In the genomic region with DNA sequence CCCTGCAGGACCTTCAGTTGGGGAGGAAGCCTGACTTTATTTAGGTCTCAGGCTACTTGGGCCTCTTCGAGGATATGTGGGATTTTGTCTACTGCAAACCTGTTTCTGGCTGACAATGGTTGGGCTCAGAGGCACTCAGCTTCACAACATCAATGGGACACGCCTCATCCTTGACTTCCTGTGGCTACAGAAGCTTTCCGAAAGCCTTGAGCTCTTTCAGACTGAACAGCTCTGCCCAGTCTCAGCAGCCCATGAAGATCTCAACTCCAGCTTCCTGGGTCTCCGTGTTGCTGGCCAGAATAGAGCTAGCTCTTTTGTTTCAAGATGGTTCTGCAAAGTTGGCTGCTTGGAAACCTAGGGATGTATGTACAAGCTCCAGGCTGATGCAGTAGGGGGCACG, we compare ENCODE assay signal across 28 mouse cellular contexts. TPM values are rescaled to one million over a fixed set of nuclear protein-coding genes. Genes with fewer than 3 reads are reported as not detected.
A peak's percentile ranks its signal among the peaks of the same experiment; 100 is the strongest.
DNase-seq lines count a peak whose midpoint lies in the region; ATAC-seq and TF ChIP-seq lines count a peak whose summit lies in the region.
"Had no signal": no experiment of that assay in that cellular context is flagged by ENCODE, and none has a peak within 500 bp of the region (broad histone marks: within the 10 kb centered on the region; RNA-seq: fewer than 3 reads in every experiment).

No protein-coding gene starts in this region.

- DNase-seq in layer of hippocampus, adult 2 months (ENCODE audit: low spot score in 2 of 2), result no peak
- no peak for DNase-seq in layer of hippocampus, adult 8-10 months (ENCODE audit: low spot score in 2 of 2)
- peak; percentile 50 for DNase-seq in CD4-positive helper T cell, adult 2 months (ENCODE audit: low read depth, low spot score)
- DNase-seq in ZHBTc4 (ENCODE audit: low read depth, low spot score), result peak; percentile 21
- DNase-seq in heart, adult 2 months, result no peak
- DNase-seq in frontal cortex, postnatal 10 days (ENCODE audit: low spot score in 2 of 2), result no peak
- no peak for DNase-seq in forebrain, postnatal 0 days
- DNase-seq: adrenal gland, adult 8-10 months; B cell, adult 2 months; cerebellum, adult 11 months; cerebellum, adult 8-10 months; cerebellum, postnatal 14 days; embryo, embryonic 11 days; gastrocnemius, postnatal 10 days had no signal

- H3K36me3 ChIP-seq in stomach, embryonic 14.5 days (ENCODE audit: control insufficient read depth, insufficient read depth, low read length), result no peaks in the 10 kb centered on the region
- no peaks in the 10 kb centered on the region for H3K36me3 ChIP-seq in heart, adult 2 months (ENCODE audit: control insufficient read depth, insufficient read depth, low read length)
- no peaks in the 10 kb centered on the region for H3K36me3 ChIP-seq in forebrain, postnatal 0 days (ENCODE audit: insufficient read depth)
- H3K36me3 ChIP-seq: embryonic facial prominence, embryonic 15.5 days; heart, embryonic 12.5 days; hindbrain, embryonic 10.5 days had no signal

- peak overlapping the region; percentile 48; the same call in 1 of the 2 replicates for H3K27ac ChIP-seq in layer of hippocampus, adult 2 months
- no peak overlapping the region for H3K27ac ChIP-seq in stomach, embryonic 14.5 days (ENCODE audit: low read length)
- H3K27ac ChIP-seq in heart, adult 2 months, result no peak overlapping the region
- no peak overlapping the region for H3K27ac ChIP-seq in forebrain, postnatal 0 days (ENCODE audit: low read depth, low read length)
- H3K27ac ChIP-seq: embryonic facial prominence, embryonic 15.5 days; forebrain, embryonic 10.5 days; hindbrain, embryonic 10.5 days; hindbrain, embryonic 14.5 days had no signal

- no peak for TF ChIP-seq POLR2A in heart, adult 2 months (IDR thresholded peaks at IDR 0.05; ENCODE audit: insufficient read depth, low read depth, low read length)

- no peaks in the 10 kb centered on the region for H3K79me2 ChIP-seq in heart, adult 2 months (replicated peaks; ENCODE audit: control insufficient read depth, insufficient read depth, low read length)

- H3K4me2 ChIP-seq in stomach, embryonic 14.5 days (replicated peaks; ENCODE audit: low read depth, low read length), result no peak overlapping the region
- H3K4me2 ChIP-seq in forebrain, postnatal 0 days (ENCODE audit: low read depth), result no peak overlapping the region
- H3K4me2 ChIP-seq: embryonic facial prominence, embryonic 15.5 days; heart, embryonic 12.5 days; hindbrain, embryonic 14.5 days had no signal

- no peak for TF ChIP-seq CTCF in layer of hippocampus, adult 2 months (conservative IDR thresholded peaks at IDR 0.05)
- TF ChIP-seq CTCF in heart, adult 2 months (IDR thresholded peaks at IDR 0.05), result no peak
- TF ChIP-seq CTCF in forebrain, postnatal 0 days (IDR thresholded peaks at IDR 0.05; ENCODE audit: low read depth), result no peak

- no peaks in the 10 kb centered on the region for H3K4me1 ChIP-seq in stomach, embryonic 14.5 days (ENCODE audit: control insufficient read depth, insufficient read depth, low read length)
- H3K4me1 ChIP-seq in heart, adult 2 months (ENCODE audit: control insufficient read depth, insufficient read depth, low read length), result peaks cover 3% of the 10 kb centered on the region; the same call in 1 of the 2 replicates
- no peaks in the 10 kb centered on the region for H3K4me1 ChIP-seq in forebrain, postnatal 0 days (ENCODE audit: insufficient read depth)
- H3K4me1 ChIP-seq: forebrain, embryonic 10.5 days; heart, embryonic 12.5 days had no signal

- TF ChIP-seq EP300 in heart, adult 2 months (IDR thresholded peaks at IDR 0.05; ENCODE audit: insufficient read depth, low read depth, low read length), result no peak

- intact Hi-C loops in heart, adult 2 months (cut with DNase I), result no loop called here

- 69% methylated on average over 5 of the region's 5 CpGs for WGBS in stomach, embryonic 14.5 days
- 57% methylated on average over 5 of the region's 5 CpGs for WGBS in heart, adult 2 months
- WGBS in forebrain, postnatal 0 days, result 81% methylated on average over 5 of the region's 5 CpGs

- peak overlapping the region; percentile 26; the same call in 1 of the 2 replicates for H3K9ac ChIP-seq in stomach, embryonic 14.5 days (replicated peaks; ENCODE audit: low read depth, low read length)
- H3K9ac ChIP-seq in heart, adult 2 months (ENCODE audit: low read depth, low read length), result no peak overlapping the region
- H3K9ac ChIP-seq in forebrain, postnatal 0 days, result no peak overlapping the region
- H3K9ac ChIP-seq: embryonic facial prominence, embryonic 15.5 days; heart, embryonic 12.5 days; hindbrain, embryonic 14.5 days had no signal

- H3K4me3 ChIP-seq in layer of hippocampus, adult 2 months, result no peak overlapping the region
- no peak overlapping the region for H3K4me3 ChIP-seq in stomach, embryonic 14.5 days (ENCODE audit: low read depth, low read length)
- H3K4me3 ChIP-seq in heart, adult 2 months, result no peak overlapping the region
- no peak overlapping the region for H3K4me3 ChIP-seq in forebrain, postnatal 0 days (ENCODE audit: low read depth, low read length)
- H3K4me3 ChIP-seq: embryonic facial prominence, embryonic 15.5 days; erythroblast, embryonic 14.5 days; forebrain, embryonic 10.5 days; heart, embryonic 12.5 days; hindbrain, embryonic 10.5 days had no signal

- no peaks in the 10 kb centered on the region for H3K27me3 ChIP-seq in stomach, embryonic 14.5 days (ENCODE audit: control insufficient read depth, insufficient read depth, low read length)
- no peaks in the 10 kb centered on the region for H3K27me3 ChIP-seq in heart, adult 2 months (ENCODE audit: control insufficient read depth, insufficient read depth, low read length)
- no peaks in the 10 kb centered on the region for H3K27me3 ChIP-seq in forebrain, postnatal 0 days (ENCODE audit: insufficient read depth, low read length)
- H3K27me3 ChIP-seq: embryonic facial prominence, embryonic 15.5 days; heart, embryonic 12.5 days had no signal

- ATAC-seq in stomach, embryonic 14.5 days (ENCODE audit: insufficient number of reproducible peaks, insufficient read depth, low FRiP score, low read depth), result no peak
- ATAC-seq in forebrain, postnatal 0 days, result no peak
- ATAC-seq: forebrain, embryonic 14.5 days had no signal

- no peaks in the 10 kb centered on the region for H3K9me3 ChIP-seq in stomach, embryonic 14.5 days (ENCODE audit: control insufficient read depth, low read depth, low read length)
- no peaks in the 10 kb centered on the region for H3K9me3 ChIP-seq in forebrain, postnatal 0 days (ENCODE audit: low read length)
- H3K9me3 ChIP-seq: embryonic facial prominence, embryonic 15.5 days; forebrain, embryonic 10.5 days; heart, embryonic 12.5 days; hindbrain, embryonic 10.5 days had no signal

RNA-seq across cellular contexts. Expression of a gene that starts 9.2 kb away (rescaled TPM):
- 10 to 100 TPM in 1 of 2 experiments, 1 to 10 TPM in 1; 8.4 to 11.2 TPM for total RNA-seq in layer of hippocampus, adult 2 months (2021)
- 10 to 100 TPM; 12.1 to 13.2 (median 13.0) TPM for total RNA-seq in layer of hippocampus, adult 8-10 months (2022)
- polyA plus RNA-seq in stomach, embryonic 14.5 days (2014; fragmentation: Nextera tagmentation; extraction: Ambion mirVana), result 5.6 and 6.1 TPM in 2 replicates
- 1 to 10 TPM; 5.8 to 7.6 TPM for total RNA-seq in heart, adult 2 months (2021)
- polyA plus RNA-seq in heart, adult 2 months (2012; rRNA removed), result 8.4 and 9.2 TPM in 2 replicates
- total RNA-seq in forebrain, postnatal 0 days (2014; rRNA removed), result 1.9 and 2.0 TPM in 2 replicates
- 0.75 and 0.91 TPM in 2 replicates for polyA plus RNA-seq in forebrain, postnatal 0 days (2015; fragmentation: Nextera tagmentation; extraction: Ambion mirVana)

RNA-seq across cellular contexts. Expression of a gene that starts 34.9 kb away (rescaled TPM):
- total RNA-seq in layer of hippocampus, adult 2 months (2021), result under 1 TPM; 0.46 to 0.54 TPM
- under 1 TPM; 0.56 to 0.93 (median 0.63) TPM for total RNA-seq in layer of hippocampus, adult 8-10 months (2022)
- 0.27 and 0.56 TPM in 2 replicates for polyA plus RNA-seq in stomach, embryonic 14.5 days (2014; fragmentation: Nextera tagmentation; extraction: Ambion mirVana)
- not detected for total RNA-seq in heart, adult 2 months (2021)
- polyA plus RNA-seq in heart, adult 2 months (2012; rRNA removed), result 0.10 TPM in 1 of 2 replicates, not detected in the other
- total RNA-seq in forebrain, postnatal 0 days (2014; rRNA removed), result 0.15 TPM in 1 of 2 replicates, not detected in the other
- 0.14 and 0.29 TPM in 2 replicates for polyA plus RNA-seq in forebrain, postnatal 0 days (2015; fragmentation: Nextera tagmentation; extraction: Ambion mirVana)
- total RNA-seq: adrenal gland, adult 8-10 months; adrenal gland, postnatal 4 days; common myeloid progenitor, adult 5-6 weeks; gastrocnemius, postnatal 10 days; heart, adult 8-10 months; heart, postnatal 25 days had no signal
- polyA plus RNA-seq: erythroblast, embryonic 14.5 days; heart, embryonic 12.5 days; hindbrain, embryonic 10.5 days had no signal

RNA-seq across cellular contexts. Expression of a gene that starts 36.5 kb away (rescaled TPM):
- total RNA-seq in layer of hippocampus, adult 2 months (2021), result not detected
- under 1 TPM in 3 of 4 experiments, not detected in 1; 0.29 to 0.72 (median 0.30) TPM for total RNA-seq in layer of hippocampus, adult 8-10 months (2022)
- polyA plus RNA-seq in stomach, embryonic 14.5 days (2014; fragmentation: Nextera tagmentation; extraction: Ambion mirVana), result 0.71 TPM in 1 of 2 replicates, not detected in the other
- under 1 TPM in 1 of 2 experiments, not detected in 1; 0.21 TPM for total RNA-seq in heart, adult 2 months (2021)
- 0.10 and 0.79 TPM in 2 replicates for polyA plus RNA-seq in heart, adult 2 months (2012; rRNA removed)
- not detected in 2 replicates for total RNA-seq in forebrain, postnatal 0 days (2014; rRNA removed)
- polyA plus RNA-seq in forebrain, postnatal 0 days (2015; fragmentation: Nextera tagmentation; extraction: Ambion mirVana), result not detected in 2 replicates
- total RNA-seq: gastrocnemius, postnatal 10 days had no signal
- polyA plus RNA-seq: brain, embryonic 14.5 days; embryonic facial prominence, embryonic 11.5 days; erythroblast, embryonic 14.5 days; forebrain, embryonic 10.5 days; forebrain, embryonic 14.5 days; heart, embryonic 12.5 days; hindbrain, embryonic 10.5 days; hindbrain, embryonic 14.5 days had no signal

Comparison
In these comparisons a context has a peak if more than half of its experiments do, and no peak if none do; other contexts are left out.
1. DNase-seq: peak in CD4-positive helper T cell, adult 2 months (single experiment) and ZHBTc4 (single experiment); none in layer of hippocampus, adult 2 months (0 of 2), layer of hippocampus, adult 8-10 months (0 of 2), heart, adult 2 months (0 of 2), frontal cortex, postnatal 10 days (0 of 2) and forebrain, postnatal 0 days (single experiment).